Mouse (Mus musculus) small intestine, adult 2 months (tissue): ENCODE measurements around the gene Lsm4. TPM values are rescaled to one million over a fixed set of nuclear protein-coding genes. Genes with fewer than 3 reads are reported as not detected.

Experiments used
- H3K27ac ChIP-seq: fragments of 200-500 bp; 2 replicates; pipeline ENCODE4 v1.5.1; 2012; ENCODE audit warnings: low read depth, low read length, control low read depth, inconsistent platforms; ENCODE audit not compliant: insufficient read depth
- H3K27me3 ChIP-seq: fragments of 200-500 bp; 2 replicates; pipeline ENCODE4 v1.6.1; 2012; ENCODE audit warnings: mild to moderate bottlenecking, moderate library complexity, low read length, inconsistent platforms; ENCODE audit not compliant: control insufficient read depth, insufficient read depth
- H3K36me3 ChIP-seq: fragments of 200-500 bp; 2 replicates; pipeline ENCODE4 v1.6.1; 2012; ENCODE audit warnings: mild to moderate bottlenecking, low read length, control low read depth, inconsistent platforms; ENCODE audit not compliant: control insufficient read depth, insufficient read depth
- H3K4me1 ChIP-seq: fragments of 200-500 bp; 2 replicates; pipeline ENCODE4 v1.6.1; 2012; ENCODE audit warnings: low read length, inconsistent platforms, mixed read lengths; ENCODE audit not compliant: control insufficient read depth, insufficient read depth, insufficient read length
- H3K4me3 ChIP-seq: fragments of 200-500 bp; 2 replicates; pipeline ENCODE4 v1.5.1; 2012; ENCODE audit warnings: low read depth, mild to moderate bottlenecking, control low read depth, inconsistent platforms, low read length, moderate library complexity
- CTCF ChIP-seq: fragments of 200-500 bp; IDR thresholded peaks from 2 replicates; pipeline ENCODE4 v1.5.1; 2012; ENCODE audit warnings: low read depth, mild to moderate bottlenecking, control low read depth, inconsistent platforms, low read length, moderate library complexity, mixed read lengths; ENCODE audit not compliant: insufficient replicate concordance, insufficient read length; ENCODE audit errors: extremely low read depth
- POLR2A ChIP-seq: fragments of 200-500 bp; IDR thresholded peaks from 2 replicates; pipeline ENCODE4 v1.6.1; 2012; ENCODE audit warnings: low read depth, mild to moderate bottlenecking, control low read depth, inconsistent platforms, low read length, moderate library complexity
- WGBS: fragments of 180-500 bp; shearing (Covaris S2); methylation state at CpG from one replicate; pipeline ENCODE4 v1.1.7; 2018; 5-methylcytosine and 5-hydroxymethylcytosine counted together
- polyA plus RNA-seq: library from polyadenylated mRNA; depleted of rRNA; stranded (reverse); fragments of >200 nt; gene quantifications from 2 replicates; pipeline ENCODE4 v1.2.3, GENCODE M21; 2012; rRNA removed

Gene Lsm4
- polyA plus RNA-seq = 109 and 152 TPM in 2 replicates

DNA sequence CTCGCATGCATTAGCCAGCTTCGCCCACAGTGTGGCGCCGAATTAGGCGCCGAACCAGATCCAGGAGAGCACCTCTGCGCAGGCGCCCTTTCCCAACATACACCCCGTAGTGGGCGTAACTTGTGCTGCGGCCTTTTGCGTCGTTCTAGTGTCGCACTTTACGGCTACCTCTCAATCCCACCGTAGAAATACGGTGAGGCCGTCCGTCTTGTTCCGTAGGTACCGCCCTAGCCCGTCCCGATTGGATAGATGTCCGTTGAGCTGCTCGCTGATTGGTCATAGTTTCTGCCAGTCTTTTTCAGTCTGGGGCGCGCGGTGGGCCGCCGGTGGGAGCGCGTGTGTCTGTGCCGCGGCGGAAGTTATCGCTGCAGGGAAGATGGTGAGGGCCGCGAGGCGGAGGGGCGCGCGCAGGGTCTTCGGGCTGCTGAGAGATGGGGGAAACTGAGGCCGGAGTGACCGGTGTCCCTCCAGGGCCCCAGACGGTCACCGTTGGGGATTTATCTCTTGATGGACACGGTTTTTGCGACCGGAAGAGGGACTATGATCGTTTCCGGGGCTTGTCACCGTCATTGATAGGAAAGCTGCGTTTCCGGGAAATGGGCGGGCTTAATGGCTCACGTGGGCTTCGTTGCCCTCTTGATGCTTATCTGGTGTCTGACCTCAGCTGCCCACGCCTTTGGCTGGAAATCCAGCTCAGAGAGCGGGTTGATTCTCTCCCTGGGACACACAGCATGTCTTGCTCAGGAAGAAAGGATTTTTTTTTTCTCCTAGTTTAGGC is at the start of gene Lsm4:
Lsm4 (plus strand) TSS at position 170 of the 778 bp plus-strand sequence.
- Histone ChIP-seq H3K4me3 (peak within 1 kb of the TSS; percentile 66), H3K27ac (peak within 1 kb of the TSS; percentile 93), H3K27me3 (no peaks in the 10 kb centered on the region), H3K36me3 (peaks cover 2% of the 10 kb centered on the region; the same call in 1 of the 2 replicates), H3K4me1 (peaks cover 30% of the 10 kb centered on the region)
- TF ChIP-seq CTCF (peak; percentile 82), POLR2A (peak; percentile 40; the same call in 1 of the 2 replicates)
- under 1% methylated on average over 60 of the region's 60 CpGs for WGBS

DNA sequence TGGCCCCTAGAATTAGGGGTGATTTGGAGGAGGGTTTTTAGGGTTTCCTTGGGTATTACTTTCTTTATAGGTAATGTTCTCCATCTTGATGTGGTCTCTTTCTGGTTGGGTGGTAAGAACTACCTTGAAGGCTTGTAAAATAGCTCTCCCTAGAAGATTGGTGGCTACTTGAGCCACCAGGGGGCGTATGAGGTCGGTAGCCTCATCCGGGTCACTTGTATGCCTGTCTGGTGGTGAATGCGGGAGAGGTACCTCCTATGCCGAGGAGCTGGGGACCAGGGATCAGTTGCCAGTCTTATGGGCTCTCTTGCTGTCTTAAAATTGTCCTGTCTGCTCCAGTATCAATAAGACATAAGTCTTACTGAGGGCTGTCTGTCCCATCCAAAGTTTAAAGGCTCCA is 47.9 kb upstream of the Lsm4 start:
- no peak overlapping the region for H3K27ac ChIP-seq
- H3K4me1 ChIP-seq = peaks cover 6% of the 10 kb centered on the region
- 3% methylated on average over 5 of the region's 5 CpGs for WGBS
- no peaks in the 10 kb centered on the region for H3K27me3 ChIP-seq
- H3K36me3 ChIP-seq = no peaks in the 10 kb centered on the region
- TF ChIP-seq POLR2A (no peak), CTCF (peak; percentile 75; the same call in 1 of the 2 replicates)
- H3K4me3 ChIP-seq = no peak overlapping the region

DNA sequence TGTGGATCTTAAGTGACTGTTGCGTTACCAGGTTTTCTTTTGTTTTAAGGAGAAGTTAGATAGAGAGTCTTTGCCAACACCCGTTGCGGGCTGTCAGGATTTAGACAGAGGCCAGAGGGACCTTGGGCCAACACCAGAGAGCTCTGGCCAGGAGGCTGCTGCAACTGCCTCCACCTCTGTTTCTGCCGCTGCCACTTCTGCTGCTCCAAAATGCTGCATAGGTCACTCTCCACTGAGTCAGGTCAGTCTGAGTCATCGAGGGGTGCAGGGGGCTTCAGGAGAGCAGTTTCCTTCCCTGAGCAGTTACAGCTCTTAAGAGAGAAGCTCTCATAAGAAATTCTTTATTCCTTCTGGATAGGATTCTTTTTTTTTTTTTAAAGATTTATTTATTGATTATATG is 46.0 kb upstream of the Lsm4 start:
- no peaks in the 10 kb centered on the region for H3K27me3 ChIP-seq
- no peak overlapping the region for H3K4me3 ChIP-seq
- H3K4me1 ChIP-seq = peaks cover 22% of the 10 kb centered on the region
- TF ChIP-seq CTCF (no peak), POLR2A (no peak)
- no peaks in the 10 kb centered on the region for H3K36me3 ChIP-seq
- no peak overlapping the region for H3K27ac ChIP-seq
- WGBS = 90% methylated on average over 5 of the region's 5 CpGs

DNA sequence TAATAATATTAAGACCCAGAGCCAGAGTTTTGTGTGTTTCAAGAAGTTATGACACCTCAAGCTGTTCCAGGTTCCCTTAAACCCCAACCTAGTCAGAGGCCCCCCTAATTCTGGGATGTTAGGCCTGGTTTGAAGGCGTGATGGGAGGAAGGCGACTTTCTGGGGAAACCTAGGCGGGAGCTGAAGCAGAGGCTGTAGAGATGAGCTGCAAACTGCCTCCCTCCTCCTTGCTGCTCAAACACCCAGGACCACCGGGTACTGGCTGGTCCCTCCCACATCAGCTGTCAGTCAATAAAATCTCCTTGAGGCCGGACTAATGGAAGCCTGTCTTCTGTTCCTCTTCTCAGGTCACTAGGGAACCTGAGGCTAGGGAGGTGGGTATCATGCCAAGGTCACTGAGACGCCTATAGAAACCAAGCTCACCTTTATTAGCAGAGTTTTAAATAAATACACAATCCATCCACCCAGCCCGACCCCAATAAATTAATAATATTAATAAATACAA is 44.0 kb upstream of the Lsm4 start:
- TF ChIP-seq CTCF = no peak
- TF ChIP-seq POLR2A = no peak
- Histone ChIP-seq H3K4me3 (no peak overlapping the region), H3K27ac (no peak overlapping the region), H3K4me1 (peaks cover 24% of the 10 kb centered on the region), H3K27me3 (no peaks in the 10 kb centered on the region), H3K36me3 (no peaks in the 10 kb centered on the region)
- WGBS = 66% methylated on average over 7 of the region's 7 CpGs

DNA sequence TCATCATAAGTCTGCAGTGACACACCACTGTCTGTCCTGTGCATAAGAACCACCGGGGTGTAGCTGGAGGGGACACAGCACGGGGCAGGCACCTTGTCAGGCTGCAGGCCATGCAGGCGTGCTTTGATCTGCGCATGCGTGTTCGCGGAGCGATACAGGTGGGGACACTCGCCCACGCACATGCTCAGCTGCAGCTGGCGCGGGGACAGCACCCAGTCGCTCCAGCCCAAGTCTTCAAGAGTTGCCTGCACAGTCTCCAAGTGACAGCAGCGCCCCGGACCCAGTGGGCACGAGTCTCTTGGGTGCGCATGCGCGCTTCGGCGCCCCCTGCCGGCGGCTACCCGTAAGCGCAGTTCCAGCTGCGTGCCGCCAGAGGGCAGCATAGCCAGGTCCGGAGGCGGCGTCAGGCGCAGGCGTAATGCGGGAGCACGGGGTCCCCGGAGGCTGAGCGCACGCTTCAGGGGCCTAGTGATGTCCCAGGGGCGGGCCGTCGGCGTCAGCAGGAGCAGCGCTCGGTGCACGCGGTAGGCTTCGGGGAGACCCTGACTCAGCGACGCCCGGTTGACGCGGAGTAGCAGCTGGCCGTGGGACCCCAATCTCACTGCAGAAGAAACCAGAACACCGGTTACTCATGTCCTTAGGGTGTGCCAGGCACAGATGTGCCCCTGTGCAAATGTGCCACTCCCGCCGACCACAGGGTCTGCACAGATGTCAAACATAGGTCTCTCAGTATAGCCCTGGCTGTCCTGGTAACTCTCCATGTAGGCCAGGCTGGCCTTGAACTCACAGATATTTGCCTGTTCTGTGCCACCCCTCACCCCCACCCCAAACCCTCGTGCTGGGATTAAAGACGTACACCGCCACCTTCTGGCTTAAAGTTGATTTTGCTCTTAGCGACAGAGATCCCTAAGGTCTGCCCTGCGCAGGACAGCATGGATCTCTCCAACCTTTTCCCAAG is 43.2 kb upstream of the Lsm4 start:
- Histone ChIP-seq H3K27me3 (no peaks in the 10 kb centered on the region), H3K27ac (peak overlapping the region; percentile 10; the same call in 1 of the 2 replicates), H3K36me3 (no peaks in the 10 kb centered on the region), H3K4me1 (peaks cover 27% of the 10 kb centered on the region), H3K4me3 (peak overlapping the region; percentile 70)
- WGBS = under 1% methylated on average over 60 of the region's 60 CpGs
- TF ChIP-seq POLR2A (no peak; the same call in 1 of the 2 replicates), CTCF (peak; percentile 100)

DNA sequence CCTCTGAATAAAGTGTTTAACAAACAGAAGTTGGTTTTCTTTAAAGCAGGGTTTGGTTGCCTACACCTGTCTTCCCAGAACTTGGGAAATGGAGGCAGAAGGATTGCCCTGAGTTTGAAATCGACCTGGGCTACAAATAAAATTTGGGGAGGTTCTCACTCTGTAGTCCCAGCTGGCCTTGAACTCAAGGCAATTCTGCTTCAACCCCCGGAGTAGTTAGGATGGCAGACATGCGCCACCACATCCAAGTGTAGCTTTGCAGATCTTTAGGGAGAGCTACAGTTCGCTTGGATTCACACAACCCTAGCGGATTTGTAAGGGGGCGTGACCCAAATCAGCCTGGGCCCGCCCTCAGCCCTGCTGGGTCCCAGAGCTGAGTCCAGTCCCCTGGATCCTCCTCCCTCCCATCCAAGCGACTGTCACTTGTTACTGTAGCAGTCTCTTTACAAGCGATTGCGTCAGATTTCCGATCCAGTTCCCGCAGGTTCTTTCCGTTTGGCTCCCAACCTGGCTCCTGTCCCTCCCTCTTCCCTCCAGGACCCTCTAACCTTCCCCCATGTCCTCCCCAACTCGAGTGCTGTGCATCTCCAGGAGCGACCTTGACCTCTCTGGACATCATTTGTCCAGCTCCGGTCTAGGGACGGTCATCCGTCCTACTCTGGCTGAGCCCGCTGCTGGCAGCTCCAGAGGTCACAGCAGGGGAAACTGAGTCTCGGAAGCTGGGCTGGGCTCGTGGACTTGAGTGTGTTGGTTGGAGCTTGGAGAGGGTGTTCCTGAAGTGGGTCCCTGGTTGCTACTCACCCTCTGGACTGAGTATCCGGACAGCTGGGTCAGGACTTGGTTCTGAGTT is 42.3 kb upstream of the Lsm4 start:
- Histone ChIP-seq H3K4me1 (peaks cover 30% of the 10 kb centered on the region), H3K36me3 (no peaks in the 10 kb centered on the region), H3K27ac (peak overlapping the region; percentile 74), H3K4me3 (peak overlapping the region; percentile 60), H3K27me3 (no peaks in the 10 kb centered on the region)
- TF ChIP-seq POLR2A = no peak
- no peak for TF ChIP-seq CTCF
- WGBS = 7% methylated on average over 22 of the region's 22 CpGs
